Mouse (Mus musculus): ENCODE results near the gene Unc13b. TPM values are rescaled to one million over a fixed set of nuclear protein-coding genes. Genes with fewer than 3 reads are reported as not detected.

Gene Unc13b
- polyA plus RNA-seq, 1 experiment from 2014 or later = 2.0 TPM

GRCm38 (mm10) chr4:43059697-43060096 is 944 bp downstream of the Unc13b start:
- no peak overlapping the region for H3K9ac ChIP-seq (ENCODE audit: low read depth, low read length)
- no peaks in the 10 kb centered on the region; the same call in 1 of the 2 replicates for H3K4me1 ChIP-seq (replicated peaks; ENCODE audit: control insufficient read depth, insufficient read depth, low read length)
- ATAC-seq (replicated peaks; ENCODE audit: low FRiP score) (no peak), DNase-seq (ENCODE audit: low spot score) (no peak)
- peak overlapping the region; percentile 96 for H3K4me2 ChIP-seq
- H3K4me3 ChIP-seq (ENCODE audit: low read depth, low read length) = peak overlapping the region; percentile 64
- no peaks in the 10 kb centered on the region for H3K36me3 ChIP-seq (ENCODE audit: control insufficient read depth, insufficient read depth, low read length)
- no peaks in the 10 kb centered on the region for H3K9me3 ChIP-seq (ENCODE audit: control insufficient read depth, low read length)
- H3K27ac ChIP-seq (ENCODE audit: low read depth, low read length) = no peak overlapping the region
- peaks cover 20% of the 10 kb centered on the region for H3K27me3 ChIP-seq (replicated peaks; ENCODE audit: control insufficient read depth, insufficient read depth, low read length)
- 37% methylated on average over 3 of the region's 3 CpGs for WGBS

- Histone ChIP-seq H3K27ac (ENCODE audit: low read depth, low read length) (no peak overlapping the region), H3K4me3 (ENCODE audit: low read depth, low read length) (no peak overlapping the region), H3K4me2 (no peak overlapping the region), H3K36me3 (ENCODE audit: control insufficient read depth, insufficient read depth, low read length) (no peaks in the 10 kb centered on the region), H3K4me1 (replicated peaks; ENCODE audit: control insufficient read depth, insufficient read depth, low read length) (no peaks in the 10 kb centered on the region; the same call in 1 of the 2 replicates), H3K9ac (ENCODE audit: low read depth, low read length) (no peak overlapping the region), H3K27me3 (replicated peaks; ENCODE audit: control insufficient read depth, insufficient read depth, low read length) (peaks cover 20% of the 10 kb centered on the region), H3K9me3 (ENCODE audit: control insufficient read depth, low read length) (no peaks in the 10 kb centered on the region)
- DNase-seq (ENCODE audit: low spot score) (no peak), ATAC-seq (replicated peaks; ENCODE audit: low FRiP score) (no peak)
- WGBS = 58% methylated on average over 3 of the region's 3 CpGs
These were observed 1.5 kb downstream of the Unc13b start for GRCm38 (mm10) chr4:43060286-43060685.

- no peak for DNase-seq (ENCODE audit: low spot score)
- 86% methylated on average over 4 of the region's 4 CpGs for WGBS
- Histone ChIP-seq H3K4me3 (ENCODE audit: low read depth, low read length) (no peak overlapping the region), H3K9ac (ENCODE audit: low read depth, low read length) (no peak overlapping the region), H3K27me3 (replicated peaks; ENCODE audit: control insufficient read depth, insufficient read depth, low read length) (peaks cover 8% of the 10 kb centered on the region; the same call in 1 of the 2 replicates), H3K27ac (ENCODE audit: low read depth, low read length) (no peak overlapping the region), H3K4me2 (no peak overlapping the region), H3K36me3 (ENCODE audit: control insufficient read depth, insufficient read depth, low read length) (no peaks in the 10 kb centered on the region), H3K9me3 (ENCODE audit: control insufficient read depth, low read length) (no peaks in the 10 kb centered on the region), H3K4me1 (replicated peaks; ENCODE audit: control insufficient read depth, insufficient read depth, low read length) (no peaks in the 10 kb centered on the region)
- ATAC-seq (replicated peaks; ENCODE audit: low FRiP score) = no peak
These were observed 6.7 kb downstream of the Unc13b start for GRCm38 (mm10) chr4:43065471-43065870.

GRCm38 (mm10) chr4:43074923-43075322 is 16.2 kb downstream of the Unc13b start:
- no peaks in the 10 kb centered on the region for H3K27me3 ChIP-seq (replicated peaks; ENCODE audit: control insufficient read depth, insufficient read depth, low read length)
- H3K4me1 ChIP-seq (replicated peaks; ENCODE audit: control insufficient read depth, insufficient read depth, low read length) = no peaks in the 10 kb centered on the region
- no peak overlapping the region for H3K27ac ChIP-seq (ENCODE audit: low read depth, low read length)
- DNase-seq (ENCODE audit: low spot score) (no peak), ATAC-seq (replicated peaks; ENCODE audit: low FRiP score) (no peak)
- H3K36me3 ChIP-seq (ENCODE audit: control insufficient read depth, insufficient read depth, low read length) = no peaks in the 10 kb centered on the region
- no peaks in the 10 kb centered on the region for H3K9me3 ChIP-seq (ENCODE audit: control insufficient read depth, low read length)
- H3K4me2 ChIP-seq = no peak overlapping the region
- no peak overlapping the region for H3K4me3 ChIP-seq (ENCODE audit: low read depth, low read length)
- no peak overlapping the region for H3K9ac ChIP-seq (ENCODE audit: low read depth, low read length)

GRCm38 (mm10) chr4:43078071-43078718 is 19.4 kb downstream of the Unc13b start:
- ATAC-seq (replicated peaks; ENCODE audit: low FRiP score) = no peak
- no peaks in the 10 kb centered on the region for H3K9me3 ChIP-seq (ENCODE audit: control insufficient read depth, low read length)
- no peak overlapping the region for H3K4me3 ChIP-seq (ENCODE audit: low read depth, low read length)
- DNase-seq (ENCODE audit: low spot score) = no peak
- H3K4me1 ChIP-seq (replicated peaks; ENCODE audit: control insufficient read depth, insufficient read depth, low read length) = no peaks in the 10 kb centered on the region
- 61% methylated on average over 7 of the region's 7 CpGs for WGBS
- H3K36me3 ChIP-seq (ENCODE audit: control insufficient read depth, insufficient read depth, low read length) = no peaks in the 10 kb centered on the region
- no peak overlapping the region for H3K4me2 ChIP-seq
- no peak overlapping the region for H3K27ac ChIP-seq (ENCODE audit: low read depth, low read length)
- no peak overlapping the region for H3K9ac ChIP-seq (ENCODE audit: low read depth, low read length)
- no peaks in the 10 kb centered on the region for H3K27me3 ChIP-seq (replicated peaks; ENCODE audit: control insufficient read depth, insufficient read depth, low read length)

GRCm38 (mm10) chr4:43082458-43082857 is 23.7 kb downstream of the Unc13b start:
- no peaks in the 10 kb centered on the region for H3K4me1 ChIP-seq (replicated peaks; ENCODE audit: control insufficient read depth, insufficient read depth, low read length)
- H3K9me3 ChIP-seq (ENCODE audit: control insufficient read depth, low read length) = no peaks in the 10 kb centered on the region
- no peak overlapping the region for H3K4me2 ChIP-seq
- no peak overlapping the region for H3K9ac ChIP-seq (ENCODE audit: low read depth, low read length)
- no peak for DNase-seq (ENCODE audit: low spot score)
- no peaks in the 10 kb centered on the region for H3K27me3 ChIP-seq (replicated peaks; ENCODE audit: control insufficient read depth, insufficient read depth, low read length)
- H3K36me3 ChIP-seq (ENCODE audit: control insufficient read depth, insufficient read depth, low read length) = no peaks in the 10 kb centered on the region
- H3K27ac ChIP-seq (ENCODE audit: low read depth, low read length) = no peak overlapping the region
- ATAC-seq (replicated peaks; ENCODE audit: low FRiP score) = no peak
- no peak overlapping the region for H3K4me3 ChIP-seq (ENCODE audit: low read depth, low read length)
- WGBS = 65% methylated on average over 2 of the region's 2 CpGs

GRCm38 (mm10) chr4:43089950-43090349 is 31.2 kb downstream of the Unc13b start:
- DNase-seq (ENCODE audit: low spot score) = no peak

GRCm38 (mm10) chr4:43091183-43091582 is 32.4 kb downstream of the Unc13b start:
- ATAC-seq (replicated peaks; ENCODE audit: low FRiP score) = no peak
- Histone ChIP-seq H3K9me3 (ENCODE audit: control insufficient read depth, low read length) (no peaks in the 10 kb centered on the region), H3K4me2 (no peak overlapping the region)

More at GRCm38 (mm10) chr4:43089950-43090349, 31.2 kb downstream of the Unc13b start:
- H3K9ac ChIP-seq (ENCODE audit: low read depth, low read length) = no peak overlapping the region
- no peaks in the 10 kb centered on the region for H3K9me3 ChIP-seq (ENCODE audit: control insufficient read depth, low read length)
- H3K27me3 ChIP-seq (replicated peaks; ENCODE audit: control insufficient read depth, insufficient read depth, low read length) = no peaks in the 10 kb centered on the region
- H3K4me1 ChIP-seq (replicated peaks; ENCODE audit: control insufficient read depth, insufficient read depth, low read length) = no peaks in the 10 kb centered on the region
- no peak for ATAC-seq (replicated peaks; ENCODE audit: low FRiP score)
- H3K36me3 ChIP-seq (ENCODE audit: control insufficient read depth, insufficient read depth, low read length) = no peaks in the 10 kb centered on the region
- no peak overlapping the region for H3K4me3 ChIP-seq (ENCODE audit: low read depth, low read length)
- no peak overlapping the region for H3K4me2 ChIP-seq
- H3K27ac ChIP-seq (ENCODE audit: low read depth, low read length) = no peak overlapping the region
- 82% methylated on average over 2 of the region's 2 CpGs for WGBS

GRCm38 (mm10) chr4:43113491-43113890 is 54.7 kb downstream of the Unc13b start:
- Histone ChIP-seq H3K9ac (ENCODE audit: low read depth, low read length) (no peak overlapping the region), H3K4me1 (replicated peaks; ENCODE audit: control insufficient read depth, insufficient read depth, low read length) (no peaks in the 10 kb centered on the region), H3K27me3 (replicated peaks; ENCODE audit: control insufficient read depth, insufficient read depth, low read length) (no peaks in the 10 kb centered on the region), H3K27ac (ENCODE audit: low read depth, low read length) (no peak overlapping the region), H3K9me3 (ENCODE audit: control insufficient read depth, low read length) (no peaks in the 10 kb centered on the region), H3K36me3 (ENCODE audit: control insufficient read depth, insufficient read depth, low read length) (no peaks in the 10 kb centered on the region), H3K4me3 (ENCODE audit: low read depth, low read length) (no peak overlapping the region), H3K4me2 (no peak overlapping the region)
- no peak for DNase-seq (ENCODE audit: low spot score)
- no peak for ATAC-seq (replicated peaks; ENCODE audit: low FRiP score)

More at GRCm38 (mm10) chr4:43091183-43091582, 32.4 kb downstream of the Unc13b start:
- no peak overlapping the region for H3K4me3 ChIP-seq (ENCODE audit: low read depth, low read length)
- H3K27ac ChIP-seq (ENCODE audit: low read depth, low read length) = no peak overlapping the region
- WGBS = 82% methylated on average over 4 of the region's 4 CpGs
- H3K4me1 ChIP-seq (replicated peaks; ENCODE audit: control insufficient read depth, insufficient read depth, low read length) = no peaks in the 10 kb centered on the region
- no peak for DNase-seq (ENCODE audit: low spot score)
- no peaks in the 10 kb centered on the region for H3K27me3 ChIP-seq (replicated peaks; ENCODE audit: control insufficient read depth, insufficient read depth, low read length)
- no peaks in the 10 kb centered on the region for H3K36me3 ChIP-seq (ENCODE audit: control insufficient read depth, insufficient read depth, low read length)
- H3K9ac ChIP-seq (ENCODE audit: low read depth, low read length) = no peak overlapping the region

Data from liver, embryonic 11.5 days (tissue).